Mouse (Mus musculus) cortical plate, adult 2 months (tissue): Measurements from ENCODE around the gene Tax1bp1.

ENCODE experiments used
- CTCF ChIP-seq: fragments of 200-500 bp; IDR thresholded peaks from 2 replicates; pipeline ENCODE4 v1.5.1; 2011; ENCODE audit warnings: mild to moderate bottlenecking, control low read depth, low read length; ENCODE audit not compliant: insufficient read depth; ENCODE audit errors: extremely low read depth
- POLR2A ChIP-seq: fragments of 200-500 bp; IDR thresholded peaks from 2 replicates; pipeline ENCODE4 v1.6.1; 2011; ENCODE audit warnings: mild to moderate bottlenecking, low read length, control low read depth; ENCODE audit not compliant: insufficient read depth; ENCODE audit errors: extremely low read depth

DNA sequence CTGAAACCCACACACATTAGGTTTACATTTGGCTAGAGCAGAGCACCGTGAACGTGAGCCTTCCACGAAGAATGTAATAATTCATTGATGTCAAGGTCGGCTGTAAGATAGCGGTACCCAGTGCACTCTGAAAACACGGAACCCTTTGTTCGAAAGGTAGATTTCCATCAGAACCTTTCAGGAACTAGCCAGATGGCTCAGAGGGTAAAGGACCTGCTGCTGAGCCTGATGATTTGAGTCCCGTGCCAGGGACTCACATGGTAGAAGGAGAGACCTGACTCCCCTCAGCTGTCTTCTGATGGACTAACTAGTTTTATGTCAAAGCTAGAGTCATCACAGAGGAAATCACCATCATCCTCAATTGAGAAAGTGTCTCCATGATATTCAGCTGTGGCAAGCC, 41.7 kb upstream of the Tax1bp1 start:
- TF ChIP-seq CTCF (no peak), POLR2A (no peak)
